Mouse (Mus musculus) heart, embryonic 12.5 days (tissue): ENCODE measurements around the gene Pcdh17. TPM values are rescaled to one million over a fixed set of nuclear protein-coding genes. Genes with fewer than 3 reads are reported as not detected.

ENCODE experiments used
- ATAC-seq: fragments of 200-750 bp; cut with Nextera tagmentation; 2 replicates; pipeline ENCODE4 v1.8.0; 2017; ENCODE audit warnings: moderate TSS enrichment, moderate library complexity; ENCODE audit not compliant: insufficient number of reproducible peaks, low FRiP score
- H3K27ac ChIP-seq: fragments of 300-500 bp; sonication (generic); 2 replicates; pipeline ENCODE4 v1.5.1; 2016; ENCODE audit warnings: mild to moderate bottlenecking, moderate library complexity; ENCODE audit not compliant: poor library complexity, severe bottlenecking
- H3K27me3 ChIP-seq: fragments of 300-500 bp; sonication (generic); replicated peaks from 2 replicates; pipeline ENCODE4 v1.6.1; 2016; ENCODE audit warnings: mild to moderate bottlenecking, moderate library complexity
- H3K36me3 ChIP-seq: fragments of 300-500 bp; sonication (generic); 2 replicates; pipeline ENCODE4 v1.6.1; 2016; ENCODE audit warnings: mild to moderate bottlenecking, moderate library complexity
- H3K4me1 ChIP-seq: fragments of 300-500 bp; sonication (generic); replicated peaks from 2 replicates; pipeline ENCODE4 v1.6.1; 2016; ENCODE audit warnings: mild to moderate bottlenecking
- H3K4me2 ChIP-seq: fragments of 300-500 bp; sonication (generic); 2 replicates; pipeline ENCODE4 v1.6.1; 2016; ENCODE audit warnings: mild to moderate bottlenecking, moderate library complexity
- H3K4me3 ChIP-seq: fragments of 300-500 bp; sonication (generic); 2 replicates; pipeline ENCODE4 v1.5.1; 2016; ENCODE audit warnings: mild to moderate bottlenecking
- H3K9ac ChIP-seq: fragments of 300-500 bp; sonication (generic); 2 replicates; pipeline ENCODE4 v1.6.1; 2016; ENCODE audit warnings: mild to moderate bottlenecking, moderate library complexity
- H3K9me3 ChIP-seq: fragments of 300-500 bp; sonication (generic); replicated peaks from 2 replicates; pipeline ENCODE4 v1.6.1; 2016; ENCODE audit warnings: mild to moderate bottlenecking, moderate library complexity
- WGBS: fragments of 180-500 bp; shearing (Covaris S2); methylation state at CpG from one replicate; pipeline ENCODE4 v1.1.7; 2016; 5-methylcytosine and 5-hydroxymethylcytosine counted together
- polyA plus RNA-seq: library from polyadenylated mRNA; unstranded; fragments of >200 nt; fragmentation: Nextera tagmentation; extraction: Ambion mirVana; gene quantifications from 2 replicates; pipeline ENCODE4 v1.2.1, GENCODE M21; 2016

The Pcdh17 gene
- polyA plus RNA-seq, 1 experiment from 2014 or later = 1.7 TPM

DNA sequence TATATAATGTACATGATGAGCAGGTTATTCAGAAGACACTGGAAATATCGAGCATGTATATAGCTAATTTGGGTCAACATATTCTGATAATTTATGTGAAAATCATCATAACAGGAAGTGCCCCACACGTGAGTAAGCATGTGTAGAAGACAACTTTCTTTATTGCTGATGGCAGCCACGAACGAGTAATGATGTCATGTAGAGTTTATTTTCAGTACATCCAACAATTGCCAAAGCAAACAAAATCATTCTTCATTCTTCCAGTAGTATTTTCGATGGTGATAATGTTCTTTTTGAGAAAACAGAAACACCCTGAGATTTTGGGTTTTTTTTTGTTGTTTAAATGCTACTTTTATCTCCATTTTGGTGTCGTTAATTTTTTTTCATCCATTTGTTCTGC is 37.2 kb downstream of the Pcdh17 start:
- H3K36me3 ChIP-seq = no peaks in the 10 kb centered on the region
- H3K4me1 ChIP-seq = no peaks in the 10 kb centered on the region
- H3K27me3 ChIP-seq = no peaks in the 10 kb centered on the region
- no peak overlapping the region for H3K4me3 ChIP-seq
- ATAC-seq = no peak
- no peak overlapping the region for H3K9ac ChIP-seq
- no peak overlapping the region for H3K27ac ChIP-seq
- H3K4me2 ChIP-seq = no peak overlapping the region
- H3K9me3 ChIP-seq = no peaks in the 10 kb centered on the region
- WGBS = 65% methylated on average over 6 of the region's 6 CpGs

DNA sequence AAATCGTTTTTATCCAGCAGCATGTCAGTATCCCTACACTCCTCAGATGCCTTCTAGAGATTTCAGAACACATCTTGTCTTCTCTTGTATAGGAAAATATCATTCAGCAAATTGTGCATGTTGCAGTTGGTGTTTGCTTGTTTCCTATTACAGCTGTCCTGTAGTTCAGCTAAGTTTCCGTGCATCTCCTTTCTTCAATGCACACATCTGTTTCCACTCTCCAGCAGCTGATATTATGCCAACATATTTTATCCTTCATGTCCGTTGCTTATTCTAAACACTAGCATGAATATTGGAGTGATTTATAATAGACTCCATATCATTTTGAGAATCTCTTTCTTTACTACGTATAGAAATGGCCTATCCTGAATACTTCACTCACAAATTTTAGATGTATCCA is 41.0 kb downstream of the Pcdh17 start:
- no peak for ATAC-seq

DNA sequence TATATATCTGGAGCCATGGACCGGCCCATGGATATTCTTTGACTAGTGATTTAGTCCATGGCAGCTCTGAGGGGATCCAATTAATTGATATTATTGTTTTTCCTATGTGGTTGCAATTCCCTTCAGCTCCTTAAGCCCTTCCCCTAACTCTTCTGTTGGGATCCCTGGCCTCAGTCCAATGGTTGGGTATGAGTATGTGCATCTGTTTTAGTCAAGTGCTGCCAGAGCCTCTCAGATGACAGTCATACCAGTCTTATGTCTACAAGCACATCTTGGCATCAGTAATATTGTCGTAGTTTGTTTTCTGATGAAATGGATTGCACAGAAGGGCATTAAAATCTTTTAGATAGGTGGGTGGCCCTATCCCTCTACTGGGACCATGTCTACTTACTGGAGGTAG is 67.6 kb downstream of the Pcdh17 start:
- H3K27me3 ChIP-seq = no peaks in the 10 kb centered on the region
- no peak for ATAC-seq
- no peak overlapping the region for H3K27ac ChIP-seq
- H3K4me3 ChIP-seq = no peak overlapping the region
- H3K9me3 ChIP-seq = no peaks in the 10 kb centered on the region
- H3K36me3 ChIP-seq = no peaks in the 10 kb centered on the region
- H3K4me2 ChIP-seq = no peak overlapping the region
- no peak overlapping the region for H3K9ac ChIP-seq
- 87% methylated on average over 2 of the region's 2 CpGs for WGBS
- H3K4me1 ChIP-seq = no peaks in the 10 kb centered on the region

More for the DNA sequence above, 41.0 kb downstream of the Pcdh17 start:
- Histone ChIP-seq H3K27ac (no peak overlapping the region), H3K27me3 (no peaks in the 10 kb centered on the region), H3K4me3 (no peak overlapping the region), H3K9ac (no peak overlapping the region), H3K4me1 (no peaks in the 10 kb centered on the region), H3K9me3 (no peaks in the 10 kb centered on the region), H3K4me2 (no peak overlapping the region), H3K36me3 (no peaks in the 10 kb centered on the region)
- WGBS = 75% methylated on average over 4 of the region's 4 CpGs

DNA sequence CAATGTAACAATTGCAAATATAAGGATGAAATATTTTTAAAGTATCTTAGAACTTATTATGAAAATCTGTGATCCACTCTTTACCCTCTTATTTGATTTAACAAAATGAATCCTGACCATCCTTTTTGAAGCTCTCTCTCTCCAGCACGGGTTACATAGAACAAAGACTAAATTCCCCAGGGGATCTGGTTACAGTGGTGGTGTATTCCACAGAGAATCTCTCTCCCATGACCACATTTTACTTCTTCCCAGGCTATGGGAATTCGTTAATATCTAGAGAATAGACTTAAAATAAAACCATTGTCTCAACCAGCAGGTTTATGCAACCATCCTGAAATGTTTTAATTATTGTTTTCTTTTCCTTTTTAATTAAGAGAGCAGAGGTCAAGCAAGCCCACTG is 89.0 kb downstream of the Pcdh17 start:
- Histone ChIP-seq H3K4me3 (no peak overlapping the region), H3K4me2 (no peak overlapping the region), H3K9me3 (no peaks in the 10 kb centered on the region), H3K4me1 (no peaks in the 10 kb centered on the region), H3K27ac (no peak overlapping the region), H3K36me3 (no peaks in the 10 kb centered on the region), H3K9ac (no peak overlapping the region), H3K27me3 (no peaks in the 10 kb centered on the region)
- WGBS = 53% methylated on average over 2 of the region's 2 CpGs
- ATAC-seq = no peak

GRCm38 (mm10) chr14:84535264-84535663 is 91.9 kb downstream of the Pcdh17 start:
- H3K27me3 ChIP-seq = no peaks in the 10 kb centered on the region
- H3K27ac ChIP-seq = no peak overlapping the region
- H3K36me3 ChIP-seq = no peaks in the 10 kb centered on the region
- no peaks in the 10 kb centered on the region for H3K4me1 ChIP-seq
- H3K9me3 ChIP-seq = no peaks in the 10 kb centered on the region
- H3K4me3 ChIP-seq = no peak overlapping the region
- no peak overlapping the region for H3K9ac ChIP-seq
- no peak overlapping the region for H3K4me2 ChIP-seq
- no peak for ATAC-seq

DNA sequence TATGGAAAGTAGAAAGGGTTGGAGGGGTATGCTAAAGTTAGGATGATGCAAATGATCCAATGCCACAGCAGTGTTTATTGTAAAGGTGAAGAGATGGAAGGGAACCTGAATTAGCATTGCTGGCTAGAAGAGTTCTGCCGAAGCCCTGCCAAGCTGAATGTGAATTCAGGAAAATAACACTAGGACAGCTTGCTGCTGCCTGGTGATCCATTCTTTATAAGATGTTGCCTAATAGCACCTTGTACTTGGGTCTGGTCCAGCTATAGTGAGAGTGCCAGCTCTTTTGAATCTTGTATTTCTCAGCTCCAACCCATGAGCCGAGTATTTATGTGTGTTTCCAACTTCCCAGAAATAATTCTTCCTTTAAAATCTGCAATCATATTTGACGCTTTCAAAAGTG is 98.5 kb downstream of the Pcdh17 start:
- no peak overlapping the region for H3K4me2 ChIP-seq
- H3K4me3 ChIP-seq = no peak overlapping the region
- WGBS = 85% methylated on average over 3 of the region's 3 CpGs
- H3K27ac ChIP-seq = no peak overlapping the region
- ATAC-seq = no peak
- no peaks in the 10 kb centered on the region for H3K36me3 ChIP-seq
- H3K9me3 ChIP-seq = no peaks in the 10 kb centered on the region
- no peaks in the 10 kb centered on the region for H3K4me1 ChIP-seq
- H3K27me3 ChIP-seq = no peaks in the 10 kb centered on the region
- no peak overlapping the region for H3K9ac ChIP-seq

- Histone ChIP-seq H3K4me2 (no peak overlapping the region), H3K27me3 (no peaks in the 10 kb centered on the region), H3K9me3 (no peaks in the 10 kb centered on the region), H3K9ac (no peak overlapping the region), H3K4me3 (no peak overlapping the region), H3K27ac (no peak overlapping the region), H3K36me3 (no peaks in the 10 kb centered on the region), H3K4me1 (no peaks in the 10 kb centered on the region)
- WGBS = 64% methylated on average over 2 of the region's 2 CpGs
- ATAC-seq = no peak
These were observed 102.6 kb downstream of the Pcdh17 start for GRCm38 (mm10) chr14:84545968-84546367.

DNA sequence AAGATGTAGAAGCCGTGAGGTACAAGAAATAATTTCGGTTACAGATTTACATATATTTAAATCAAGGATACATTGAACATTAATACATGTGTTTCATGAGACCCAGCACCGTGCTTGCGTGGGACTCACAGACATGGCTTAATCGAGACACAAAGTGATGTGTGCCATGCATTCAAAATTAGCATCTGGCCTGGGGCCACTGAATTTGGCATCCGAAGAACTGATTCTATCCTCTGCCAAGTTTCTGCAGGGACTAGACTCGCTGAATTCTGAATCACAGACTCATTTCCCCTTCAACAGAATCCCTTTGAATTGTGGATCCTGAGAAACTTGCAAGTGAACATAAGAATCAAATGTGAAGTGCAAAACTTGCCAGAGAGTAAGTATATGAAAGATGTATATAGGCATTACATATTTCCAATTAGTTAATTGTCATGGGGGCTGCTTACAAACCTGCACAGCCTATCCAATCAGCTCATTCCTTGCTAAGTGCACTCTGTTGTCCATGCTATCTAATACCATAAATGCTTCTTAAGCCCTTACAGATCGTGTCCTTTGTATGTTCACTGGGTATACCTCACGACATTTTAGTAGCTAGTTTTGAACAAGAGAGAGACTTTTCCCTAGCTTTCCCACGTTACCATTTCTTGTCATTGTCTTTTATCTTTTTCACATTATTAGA is 104.3 kb downstream of the Pcdh17 start:
- H3K4me2 ChIP-seq = no peak overlapping the region
- ATAC-seq = no peak

DNA sequence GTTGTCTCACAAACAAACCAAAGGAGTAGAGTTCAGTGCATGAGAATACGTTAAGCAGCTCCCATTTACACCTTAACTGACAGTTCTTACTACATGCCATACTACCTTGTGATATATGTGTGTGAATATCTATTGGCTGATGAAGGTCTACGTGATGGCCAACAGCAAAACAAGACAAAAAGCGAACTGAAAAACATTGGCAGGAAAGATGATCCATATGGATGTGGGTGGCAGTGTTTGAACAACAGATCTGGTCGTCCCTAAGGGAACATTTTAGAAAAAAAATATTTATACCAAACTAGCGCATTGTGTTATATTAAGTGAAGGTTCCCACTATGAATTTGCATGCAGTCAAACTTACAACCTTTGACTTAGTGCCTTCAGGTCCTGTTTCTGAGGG is 108.2 kb downstream of the Pcdh17 start:
- 80% methylated on average over 5 of the region's 5 CpGs for WGBS
- no peak overlapping the region for H3K9ac ChIP-seq
- no peak for ATAC-seq
- H3K4me3 ChIP-seq = no peak overlapping the region
- no peaks in the 10 kb centered on the region for H3K27me3 ChIP-seq
- no peak overlapping the region for H3K27ac ChIP-seq
- no peaks in the 10 kb centered on the region for H3K4me1 ChIP-seq
- H3K36me3 ChIP-seq = no peaks in the 10 kb centered on the region
- H3K4me2 ChIP-seq = no peak overlapping the region
- no peaks in the 10 kb centered on the region for H3K9me3 ChIP-seq

More for the DNA sequence above, 104.3 kb downstream of the Pcdh17 start:
- no peaks in the 10 kb centered on the region for H3K27me3 ChIP-seq
- 84% methylated on average over 10 of the region's 10 CpGs for WGBS
- H3K9me3 ChIP-seq = no peaks in the 10 kb centered on the region
- no peak overlapping the region for H3K4me3 ChIP-seq
- no peaks in the 10 kb centered on the region for H3K4me1 ChIP-seq
- no peak overlapping the region for H3K9ac ChIP-seq
- H3K27ac ChIP-seq = no peak overlapping the region
- H3K36me3 ChIP-seq = no peaks in the 10 kb centered on the region

- no peaks in the 10 kb centered on the region for H3K9me3 ChIP-seq
- no peaks in the 10 kb centered on the region for H3K27me3 ChIP-seq
- H3K4me1 ChIP-seq = no peaks in the 10 kb centered on the region
- no peak overlapping the region for H3K27ac ChIP-seq
- H3K4me3 ChIP-seq = no peak overlapping the region
- H3K4me2 ChIP-seq = no peak overlapping the region
- H3K36me3 ChIP-seq = no peaks in the 10 kb centered on the region
- H3K9ac ChIP-seq = no peak overlapping the region
- no peak for ATAC-seq
These were observed 127.7 kb downstream of the Pcdh17 start for GRCm38 (mm10) chr14:84571071-84571470.
